Mouse (Mus musculus) hindbrain, embryonic 13.5 days (tissue): Measurements from ENCODE around the gene Skor1. TPM values are rescaled to one million over a fixed set of nuclear protein-coding genes. Genes with fewer than 3 reads are reported as not detected.
A peak's percentile ranks its signal among the peaks of the same experiment; 100 is the strongest.

ENCODE experiments used
- ATAC-seq: fragments of 200-750 bp; cut with Nextera tagmentation; 2 replicates; pipeline ENCODE4 v1.8.0; 2017; ENCODE audit warnings: moderate TSS enrichment; ENCODE audit not compliant: low FRiP score
- H3K27ac ChIP-seq: fragments of 300-500 bp; sonication (generic); 2 replicates; pipeline ENCODE4 v1.5.1; 2015; ENCODE audit warnings: inconsistent platforms, mild to moderate bottlenecking, moderate library complexity
- H3K27me3 ChIP-seq: fragments of 300-500 bp; sonication (generic); 2 replicates; pipeline ENCODE4 v1.6.1; 2015; ENCODE audit warnings: mild to moderate bottlenecking, inconsistent platforms
- H3K36me3 ChIP-seq: fragments of 300-500 bp; sonication (generic); 2 replicates; pipeline ENCODE4 v1.6.1; 2015; ENCODE audit warnings: mild to moderate bottlenecking, inconsistent platforms
- H3K4me1 ChIP-seq: fragments of 300-500 bp; sonication (generic); replicated peaks from 2 replicates; pipeline ENCODE4 v1.6.1; 2015; ENCODE audit warnings: inconsistent platforms
- H3K4me2 ChIP-seq: fragments of 300-500 bp; sonication (generic); 2 replicates; pipeline ENCODE4 v1.6.1; 2015; ENCODE audit warnings: inconsistent platforms, mild to moderate bottlenecking, moderate library complexity
- H3K4me3 ChIP-seq: fragments of 300-500 bp; sonication (generic); 2 replicates; pipeline ENCODE4 v1.5.1; 2015; ENCODE audit warnings: mild to moderate bottlenecking, inconsistent platforms
- H3K9ac ChIP-seq: fragments of 300-500 bp; sonication (generic); 2 replicates; pipeline ENCODE4 v1.6.1; 2015; ENCODE audit warnings: mild to moderate bottlenecking, inconsistent platforms
- H3K9me3 ChIP-seq: fragments of 300-500 bp; sonication (generic); 2 replicates; pipeline ENCODE4 v1.6.1; 2016; ENCODE audit warnings: inconsistent platforms
- WGBS: fragments of 180-500 bp; shearing (Covaris S2); methylation state at CpG from one replicate; pipeline ENCODE4 v1.1.7; 2015; 5-methylcytosine and 5-hydroxymethylcytosine counted together
- polyA plus RNA-seq: library from polyadenylated mRNA; unstranded; fragments of >200 nt; fragmentation: Nextera tagmentation; extraction: Ambion mirVana; gene quantifications from 2 replicates; pipeline ENCODE4 v1.2.1, GENCODE M21; 2015

Skor1 gene
- polyA plus RNA-seq, 1 experiment from 2014 or later = 25.5 TPM

DNA sequence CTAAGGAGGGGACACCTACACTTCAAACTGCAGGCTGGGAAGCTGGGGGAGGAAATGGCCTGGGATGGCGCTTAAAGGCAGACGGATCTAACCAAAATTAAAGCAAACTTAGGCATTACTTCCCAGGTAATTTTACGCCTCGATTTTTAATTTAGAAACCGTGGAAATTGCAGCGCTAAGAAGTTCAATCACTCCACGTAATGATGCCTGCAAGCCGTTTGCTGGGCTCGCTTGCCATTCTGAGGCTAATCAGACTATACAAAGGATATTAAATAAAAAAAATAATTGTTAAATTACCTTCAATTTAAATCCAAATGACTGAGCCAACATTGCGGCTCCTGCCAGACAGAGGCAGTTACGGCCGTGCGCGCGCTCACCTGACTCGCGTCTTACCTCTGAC lies 9.1 kb downstream of the Skor1 start:
- no peaks in the 10 kb centered on the region for H3K36me3 ChIP-seq
- H3K4me1 ChIP-seq = peaks cover 80% of the 10 kb centered on the region
- no peaks in the 10 kb centered on the region for H3K9me3 ChIP-seq
- peak overlapping the region; percentile 58; the same call in 1 of the 2 replicates for H3K9ac ChIP-seq
- H3K27me3 ChIP-seq = peaks cover 97% of the 10 kb centered on the region
- 2% methylated on average over 17 of the region's 17 CpGs for WGBS
- H3K27ac ChIP-seq = peak overlapping the region; percentile 72
- peak overlapping the region; percentile 32 for H3K4me3 ChIP-seq
- ATAC-seq = no peak
- H3K4me2 ChIP-seq = peak overlapping the region; percentile 67

DNA sequence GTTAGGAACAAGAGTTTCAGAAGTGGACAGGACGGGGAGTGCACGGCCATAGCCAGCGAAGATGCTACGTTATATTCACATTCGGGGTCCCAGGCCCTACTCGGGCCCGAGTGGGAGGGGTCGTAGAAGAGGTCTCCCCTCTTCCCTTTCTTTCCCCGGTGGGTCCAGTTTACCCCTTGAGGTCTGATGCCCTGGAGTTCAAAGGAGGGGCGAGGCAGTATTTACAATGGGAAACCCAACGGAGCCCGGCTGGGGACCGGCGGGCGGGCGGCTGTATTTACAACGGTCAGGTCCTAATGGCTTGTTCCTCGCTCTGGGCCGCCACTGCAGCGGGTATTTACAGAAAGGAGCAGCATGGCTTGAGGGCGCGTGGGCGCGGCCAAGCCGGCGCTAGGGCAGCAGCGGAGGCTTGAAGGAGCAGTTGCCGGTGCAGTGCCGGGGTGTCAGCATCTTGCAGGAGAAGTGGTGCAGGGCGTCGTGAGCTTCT lies 10.2 kb downstream of the Skor1 start:
- no peaks in the 10 kb centered on the region for H3K36me3 ChIP-seq
- peak overlapping the region; percentile 72 for H3K27ac ChIP-seq
- H3K4me2 ChIP-seq = peak overlapping the region; percentile 67
- peak overlapping the region; percentile 32 for H3K4me3 ChIP-seq
- WGBS = under 1% methylated on average over 31 of the region's 31 CpGs
- H3K9me3 ChIP-seq = no peaks in the 10 kb centered on the region
- H3K27me3 ChIP-seq = peaks cover 96% of the 10 kb centered on the region
- no peak for ATAC-seq
- H3K4me1 ChIP-seq = peaks cover 80% of the 10 kb centered on the region
- peak overlapping the region; percentile 64 for H3K9ac ChIP-seq

DNA sequence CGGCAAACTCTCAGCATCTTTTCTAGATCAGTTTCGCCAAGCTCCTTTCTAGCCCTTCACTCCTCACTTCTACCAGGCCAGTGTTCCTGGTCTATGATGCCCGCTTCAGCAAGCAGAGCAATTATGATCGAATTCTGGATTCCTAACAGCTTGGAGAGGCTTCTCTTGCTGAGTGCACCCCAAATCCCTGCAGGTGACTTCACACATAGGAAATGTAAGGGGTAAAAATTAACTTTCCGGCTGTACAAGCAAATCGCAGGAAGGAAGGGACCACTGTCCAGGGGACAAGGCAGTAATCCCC lies 11.2 kb downstream of the Skor1 start:
- Histone ChIP-seq H3K27me3 (peaks cover 88% of the 10 kb centered on the region), H3K9me3 (no peaks in the 10 kb centered on the region), H3K4me1 (peaks cover 75% of the 10 kb centered on the region), H3K27ac (peak overlapping the region; percentile 76), H3K9ac (peak overlapping the region; percentile 56; the same call in 1 of the 2 replicates), H3K4me3 (peak overlapping the region; percentile 18; the same call in 1 of the 2 replicates), H3K4me2 (peak overlapping the region; percentile 67), H3K36me3 (no peaks in the 10 kb centered on the region)
- 3% methylated on average over 6 of the region's 6 CpGs for WGBS
- no peak for ATAC-seq

DNA sequence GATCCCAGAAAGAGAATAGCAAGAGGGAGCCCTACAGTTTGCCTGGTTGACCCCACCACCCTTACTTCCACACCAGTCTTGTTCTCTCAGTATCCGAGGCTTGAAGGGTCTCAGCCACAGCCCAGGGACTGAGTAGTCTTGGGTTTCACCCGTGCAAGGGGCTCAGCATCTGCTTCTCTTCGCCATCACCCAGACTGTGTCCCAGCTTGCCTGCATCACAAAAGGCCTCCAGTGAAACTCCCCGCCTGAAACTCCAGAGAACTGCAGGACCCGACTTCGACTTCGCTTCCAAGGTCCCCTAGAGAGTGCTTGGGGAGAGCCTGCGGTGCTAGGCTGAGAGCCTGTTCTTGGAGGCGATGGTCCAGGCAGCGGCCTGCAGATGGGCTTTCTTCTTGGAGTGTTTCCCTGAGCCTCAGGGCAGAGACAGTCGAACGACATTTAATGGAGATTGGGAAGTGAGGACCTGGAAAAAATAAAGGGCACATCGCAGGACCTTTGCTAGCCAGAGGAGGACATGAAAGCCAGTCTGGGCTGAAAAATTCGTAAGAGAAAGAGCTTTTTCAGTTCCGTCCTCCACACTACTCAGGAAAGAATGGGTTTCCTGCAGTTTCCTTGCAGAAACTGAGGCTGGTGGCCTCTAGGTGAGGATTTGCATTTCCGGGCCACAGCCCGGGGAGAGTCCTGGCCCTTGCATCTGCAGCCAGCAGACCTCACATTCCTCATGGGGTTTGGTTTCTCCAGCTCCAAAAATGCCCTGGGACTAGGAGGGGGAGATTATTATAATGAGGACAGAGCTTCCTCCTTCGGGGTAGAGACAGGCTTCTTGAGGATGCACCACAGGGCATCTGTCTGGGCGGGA lies 11.8 kb downstream of the Skor1 start:
- Histone ChIP-seq H3K4me3 (peak overlapping the region; percentile 18; the same call in 1 of the 2 replicates), H3K9me3 (no peaks in the 10 kb centered on the region), H3K36me3 (no peaks in the 10 kb centered on the region), H3K27me3 (peaks cover 82% of the 10 kb centered on the region), H3K4me2 (peak overlapping the region; percentile 67), H3K9ac (peak overlapping the region; percentile 56; the same call in 1 of the 2 replicates), H3K4me1 (peaks cover 71% of the 10 kb centered on the region), H3K27ac (peak overlapping the region; percentile 76)
- WGBS = 3% methylated on average over 19 of the region's 19 CpGs
- no peak for ATAC-seq

DNA sequence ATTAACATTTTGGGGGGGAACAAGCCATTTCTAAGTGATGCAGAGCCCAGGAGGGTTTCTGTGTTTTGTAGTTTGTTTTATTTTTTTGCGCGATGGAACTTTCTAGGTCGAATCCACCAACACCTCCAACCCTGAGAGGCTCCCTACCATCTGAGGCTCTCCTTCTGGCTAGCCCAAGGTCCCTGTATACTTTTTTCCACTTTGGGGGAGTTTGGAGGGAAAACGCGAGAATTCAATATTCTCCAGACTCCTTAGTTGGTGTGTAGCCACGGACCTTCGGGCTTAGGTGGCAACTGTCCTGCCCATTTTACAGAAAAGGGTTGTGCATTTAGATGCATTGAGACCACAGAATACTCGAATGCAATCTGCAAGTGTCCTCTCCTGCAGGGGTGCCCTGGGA lies 12.5 kb downstream of the Skor1 start:
- no peak for ATAC-seq
- Histone ChIP-seq H3K9me3 (no peaks in the 10 kb centered on the region), H3K4me2 (peak overlapping the region; percentile 67; the same call in 1 of the 2 replicates), H3K4me3 (no peak overlapping the region), H3K36me3 (no peaks in the 10 kb centered on the region), H3K27me3 (peaks cover 75% of the 10 kb centered on the region), H3K9ac (no peak overlapping the region), H3K4me1 (peaks cover 72% of the 10 kb centered on the region), H3K27ac (no peak overlapping the region; the same call in 1 of the 2 replicates)
- WGBS = 5% methylated on average over 8 of the region's 8 CpGs

DNA sequence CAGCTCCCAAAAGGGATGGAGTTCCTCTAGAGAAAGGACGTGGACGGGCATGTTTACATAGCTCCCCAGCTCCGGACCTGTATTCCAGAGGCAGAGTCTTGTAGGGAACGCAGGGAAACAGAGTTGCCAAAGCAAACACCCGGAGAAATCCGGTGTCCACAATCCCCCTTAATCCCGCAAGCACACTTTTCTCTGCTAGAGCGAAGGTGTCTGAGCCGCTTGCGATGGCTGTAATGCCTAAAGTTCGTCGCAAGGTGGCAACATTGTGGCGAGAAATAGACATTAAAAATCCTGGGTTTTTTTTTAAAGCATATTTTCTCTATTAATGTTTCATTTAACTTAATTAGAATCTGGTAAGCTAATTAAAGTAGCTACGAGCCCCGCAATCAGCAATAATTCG lies 13.0 kb downstream of the Skor1 start:
- ATAC-seq = no peak
- H3K4me2 ChIP-seq = peak overlapping the region; percentile 50
- no peaks in the 10 kb centered on the region for H3K36me3 ChIP-seq
- H3K4me3 ChIP-seq = peak overlapping the region; percentile 26
- H3K27me3 ChIP-seq = peaks cover 74% of the 10 kb centered on the region
- peaks cover 72% of the 10 kb centered on the region for H3K4me1 ChIP-seq
- no peak overlapping the region for H3K27ac ChIP-seq
- H3K9me3 ChIP-seq = no peaks in the 10 kb centered on the region
- H3K9ac ChIP-seq = peak overlapping the region; percentile 20; the same call in 1 of the 2 replicates
- WGBS = under 1% methylated on average over 16 of the region's 16 CpGs

DNA sequence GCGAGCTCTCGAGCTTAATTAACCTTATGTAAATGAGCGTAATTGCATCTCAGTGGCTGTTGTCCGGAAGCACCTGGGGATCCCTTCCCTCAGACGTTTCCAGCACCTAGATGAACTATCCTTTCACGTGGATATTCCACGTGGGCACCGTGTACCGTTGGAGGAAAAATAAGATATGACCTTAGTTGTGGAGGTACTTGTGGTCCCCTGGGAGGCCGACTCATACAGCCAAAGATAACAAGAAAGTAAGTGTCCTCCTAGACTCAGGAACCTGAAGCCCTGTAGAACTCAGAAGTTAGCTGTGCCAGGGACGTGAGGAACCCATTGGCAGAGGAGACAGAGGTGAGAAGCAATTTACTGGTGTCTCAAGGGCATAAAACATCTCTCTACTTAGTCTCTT lies 13.4 kb downstream of the Skor1 start:
- H3K4me3 ChIP-seq = peak overlapping the region; percentile 26
- no peak overlapping the region for H3K27ac ChIP-seq
- H3K4me1 ChIP-seq = peaks cover 71% of the 10 kb centered on the region
- H3K36me3 ChIP-seq = no peaks in the 10 kb centered on the region
- H3K27me3 ChIP-seq = peaks cover 74% of the 10 kb centered on the region
- peak overlapping the region; percentile 50 for H3K4me2 ChIP-seq
- no peak for ATAC-seq
- peak overlapping the region; percentile 20; the same call in 1 of the 2 replicates for H3K9ac ChIP-seq
- no peaks in the 10 kb centered on the region for H3K9me3 ChIP-seq
- WGBS = 5% methylated on average over 11 of the region's 11 CpGs

DNA sequence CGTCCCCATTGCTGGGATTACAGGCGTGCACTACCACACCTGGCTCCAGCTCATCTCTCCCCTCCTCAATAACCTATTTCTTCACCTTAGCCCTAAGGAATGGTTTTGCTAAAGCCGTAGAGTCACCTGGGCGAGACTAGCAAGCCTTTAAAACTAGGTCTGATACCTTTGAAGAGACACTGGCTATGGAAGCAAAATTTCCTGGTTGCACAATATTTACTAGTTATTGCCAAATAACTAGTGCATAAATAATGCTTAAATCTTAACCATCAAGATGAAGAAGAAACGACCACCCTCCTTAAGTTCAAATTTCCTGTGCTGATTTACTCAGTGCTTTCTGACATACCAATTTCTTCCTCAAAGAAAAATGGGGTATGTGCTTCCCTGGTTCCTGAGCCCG lies 15.1 kb downstream of the Skor1 start:
- Histone ChIP-seq H3K9me3 (no peaks in the 10 kb centered on the region), H3K4me2 (peak overlapping the region; percentile 52), H3K4me1 (peaks cover 63% of the 10 kb centered on the region), H3K9ac (peak overlapping the region; percentile 40; the same call in 1 of the 2 replicates), H3K27ac (no peak overlapping the region), H3K4me3 (peak overlapping the region; percentile 63), H3K27me3 (peaks cover 64% of the 10 kb centered on the region), H3K36me3 (no peaks in the 10 kb centered on the region)
- WGBS = 17% methylated on average over 6 of the region's 6 CpGs
- ATAC-seq = no peak

DNA sequence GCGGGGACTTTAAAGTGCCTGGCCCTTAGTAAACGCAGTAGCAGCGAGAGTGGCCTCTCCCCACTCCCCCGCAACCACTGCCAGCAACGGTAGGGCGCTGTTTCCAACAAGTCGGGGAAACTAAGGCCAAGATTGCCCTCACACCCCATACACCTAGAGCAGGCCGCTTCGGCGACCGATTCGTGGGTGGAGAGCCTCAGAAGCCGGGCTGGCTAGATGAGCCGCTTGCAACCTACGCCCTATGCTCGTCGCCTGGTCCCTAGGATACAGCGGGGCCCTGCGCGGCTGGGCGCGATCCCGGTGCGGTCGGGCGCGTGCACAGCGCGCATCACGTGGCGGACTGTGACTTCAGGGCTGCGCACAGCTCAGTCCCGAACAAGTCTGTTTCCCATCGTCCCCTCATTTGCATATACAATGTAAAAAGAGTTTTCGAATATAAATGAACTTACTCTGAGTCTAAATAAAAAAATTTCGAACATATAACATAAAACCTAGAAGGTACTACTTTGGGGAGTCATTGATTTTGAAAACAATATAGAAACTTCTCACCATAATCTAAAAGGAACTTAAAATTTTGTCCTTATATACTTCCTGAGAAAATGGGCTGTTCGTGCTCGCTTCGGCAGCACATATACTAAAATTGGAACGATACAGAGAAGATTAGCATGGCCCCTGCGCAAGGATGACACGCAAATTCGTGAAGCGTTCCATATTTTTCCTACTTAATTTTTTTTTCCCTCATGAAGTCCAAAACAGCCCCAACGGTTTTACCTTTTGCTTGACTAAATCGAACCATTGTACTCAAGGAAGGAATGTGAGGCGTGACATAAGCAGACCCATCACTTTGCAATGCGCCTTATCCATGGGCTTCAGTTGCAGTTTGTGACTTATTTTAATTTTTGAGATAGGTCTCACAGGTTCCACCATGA lies 15.8 kb downstream of the Skor1 start:
- under 1% methylated on average over 48 of the region's 48 CpGs for WGBS
- Histone ChIP-seq H3K9ac (peak overlapping the region; percentile 76), H3K27me3 (peaks cover 57% of the 10 kb centered on the region), H3K4me3 (peak overlapping the region; percentile 63), H3K4me2 (peak overlapping the region; percentile 86), H3K4me1 (peaks cover 58% of the 10 kb centered on the region), H3K9me3 (no peaks in the 10 kb centered on the region), H3K27ac (peak overlapping the region; percentile 89), H3K36me3 (no peaks in the 10 kb centered on the region)
- ATAC-seq = peak; percentile 96

DNA sequence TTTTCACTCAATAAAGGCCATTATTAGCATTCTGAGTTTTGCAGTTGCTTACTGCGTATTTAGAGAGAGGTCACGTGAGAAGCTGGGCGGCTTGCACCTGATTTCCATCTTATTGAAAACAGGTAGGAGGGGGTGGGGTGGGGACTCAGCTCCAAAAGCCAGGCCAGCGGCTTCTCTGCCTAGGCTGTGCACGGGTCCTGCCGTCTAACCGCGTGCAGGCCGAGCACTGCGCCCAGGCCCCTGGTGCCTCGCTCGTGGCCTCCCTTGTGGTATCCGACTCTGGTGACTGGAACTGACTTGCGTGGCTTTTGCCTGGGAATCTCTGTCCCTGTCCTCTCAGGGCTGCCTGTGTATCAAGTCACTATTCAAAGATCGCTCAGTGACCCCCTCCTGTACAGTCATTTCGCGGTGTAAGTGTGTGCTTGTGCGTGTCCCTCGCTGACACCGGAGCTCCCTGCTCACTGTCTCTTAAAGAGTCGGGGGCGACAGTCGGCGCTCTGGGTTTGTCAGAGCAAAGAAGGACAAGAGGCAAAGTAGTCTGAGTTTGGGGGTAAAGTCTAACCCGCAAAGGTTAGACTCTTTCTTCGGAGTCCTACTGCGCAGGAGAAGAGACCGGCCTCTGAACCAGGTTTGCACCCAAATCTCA lies 16.7 kb downstream of the Skor1 start:
- ATAC-seq = peak; percentile 33
- peaks cover 49% of the 10 kb centered on the region for H3K4me1 ChIP-seq
- peak overlapping the region; percentile 63 for H3K4me3 ChIP-seq
- peak overlapping the region; percentile 86 for H3K4me2 ChIP-seq
- peak overlapping the region; percentile 76 for H3K9ac ChIP-seq
- no peaks in the 10 kb centered on the region for H3K36me3 ChIP-seq
- WGBS = 2% methylated on average over 28 of the region's 28 CpGs
- H3K27me3 ChIP-seq = peaks cover 49% of the 10 kb centered on the region
- no peaks in the 10 kb centered on the region for H3K9me3 ChIP-seq
- peak overlapping the region; percentile 89 for H3K27ac ChIP-seq

DNA sequence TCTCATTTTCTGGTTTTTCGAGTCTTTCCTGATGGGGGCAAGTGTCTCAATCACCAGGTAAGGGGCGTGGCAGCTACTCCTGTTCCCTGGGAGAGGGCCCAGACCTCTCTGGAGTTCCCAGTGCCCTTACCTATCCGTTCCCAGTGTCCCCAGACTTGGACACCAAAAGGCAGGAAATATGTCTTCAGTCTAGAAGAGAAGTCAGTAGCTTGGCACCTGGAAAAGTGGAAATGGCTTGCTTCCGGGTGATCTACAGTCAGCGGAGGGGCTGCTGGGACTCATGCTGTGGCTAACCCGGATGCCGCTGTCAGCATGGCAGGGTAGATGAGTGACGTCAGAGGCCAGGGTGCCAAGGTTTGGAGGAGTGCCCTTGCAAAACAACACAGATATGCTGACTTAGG lies 19.1 kb downstream of the Skor1 start:
- Histone ChIP-seq H3K4me2 (no peak overlapping the region), H3K9ac (no peak overlapping the region), H3K27ac (no peak overlapping the region), H3K4me1 (peaks cover 28% of the 10 kb centered on the region), H3K9me3 (no peaks in the 10 kb centered on the region), H3K4me3 (no peak overlapping the region), H3K27me3 (peaks cover 30% of the 10 kb centered on the region), H3K36me3 (no peaks in the 10 kb centered on the region)
- 85% methylated on average over 8 of the region's 8 CpGs for WGBS
- ATAC-seq = no peak
